Mouse (Mus musculus) liver, embryonic 14.5 days (tissue): ENCODE results near the gene Gm21953. TPM values are rescaled to one million over a fixed set of nuclear protein-coding genes. Genes with fewer than 3 reads are reported as not detected.
"Not testable (repeated sequence)": the region's sequence is repeated elsewhere in the genome, so short reads cannot be mapped to it uniquely, and the experiment has no call there.

ENCODE experiments used
- ATAC-seq: fragments of 200-750 bp; cut with Nextera tagmentation; 2 replicates; pipeline ENCODE4 v1.8.0; 2017; ENCODE audit warnings: moderate number of reproducible peaks, mild to moderate bottlenecking, moderate library complexity; ENCODE audit not compliant: insufficient read depth
- DNase-seq, 3 experiments: peaks; one replicate each; pipeline ENCODE4 v3.0.0-alpha.2; 2012 to 2013; ENCODE audit warnings: low read depth in 3 of 3, low spot score in 3 of 3
- H3K27ac ChIP-seq: fragments of 300-500 bp; sonication (generic); 2 replicates; pipeline ENCODE4 v1.5.1; 2014; ENCODE audit warnings: moderate library complexity, mild to moderate bottlenecking, control low read depth, inconsistent platforms
- H3K27me3 ChIP-seq: fragments of 300-500 bp; sonication (generic); 2 replicates; pipeline ENCODE4 v1.6.1; 2014; ENCODE audit warnings: mild to moderate bottlenecking, low read length, moderate library complexity; ENCODE audit not compliant: control insufficient read depth, insufficient read depth
- H3K36me3 ChIP-seq: fragments of 300-500 bp; sonication (generic); replicated peaks from 2 replicates; pipeline ENCODE4 v1.6.1; 2014; ENCODE audit warnings: low read depth; ENCODE audit not compliant: control insufficient read depth, insufficient read depth
- H3K4me1 ChIP-seq, 2 experiments: fragments of 200-500 bp in 1 of 2; fragments of 300-500 bp in 1 of 2; sonication (generic) in 1 of 2; replicated peaks; 2 replicates each; pipeline ENCODE4 v1.6.1; 2012 to 2014; ENCODE audit warnings: antibody characterized with exemption in 1 of 2, inconsistent platforms in 1 of 2, low read length in 1 of 2; ENCODE audit not compliant: control insufficient read depth in 2 of 2, insufficient read depth in 2 of 2
- H3K4me2 ChIP-seq: fragments of 300-500 bp; sonication (generic); 2 replicates; pipeline ENCODE4 v1.6.1; 2014; ENCODE audit warnings: low read depth, mild to moderate bottlenecking, control low read depth, moderate library complexity
- H3K4me3 ChIP-seq, 2 experiments: fragments of 200-500 bp in 1 of 2; fragments of 300-500 bp in 1 of 2; sonication (generic) in 1 of 2; 2 replicates each; pipeline ENCODE4 v1.5.1; 2012 to 2014; ENCODE audit warnings: low read depth in 2 of 2, low read length in 2 of 2, mild to moderate bottlenecking in 2 of 2, control low read depth in 1 of 2, inconsistent platforms in 1 of 2, moderate library complexity in 1 of 2; ENCODE audit not compliant: insufficient read depth in 1 of 2
- H3K9ac ChIP-seq: fragments of 300-500 bp; sonication (generic); replicated peaks from 2 replicates; pipeline ENCODE4 v1.6.1; 2014; ENCODE audit warnings: mild to moderate bottlenecking, control low read depth, moderate library complexity
- H3K9me3 ChIP-seq: fragments of 300-500 bp; sonication (generic); 2 replicates; pipeline ENCODE4 v1.6.1; 2016; ENCODE audit warnings: low read length, mixed read lengths; ENCODE audit not compliant: control insufficient read depth
- WGBS: fragments of 180-500 bp; shearing (Covaris S2); extraction: QIAGEN DNeasy Blood & Tissue Kit; methylation state at CpG from one replicate; pipeline ENCODE4 v1.1.7; 2014; ENCODE audit not compliant: insufficient replicate concordance; 5-methylcytosine and 5-hydroxymethylcytosine counted together
- polyA plus RNA-seq, 2 experiments: library from polyadenylated mRNA; depleted of rRNA in 1 of 2; stranded (reverse) in 1 of 2; unstranded in 1 of 2; fragments of >200 nt; fragmentation: Nextera tagmentation in 1 of 2; extraction: Ambion mirVana in 1 of 2; gene quantifications; 2 replicates each; pipeline versions ENCODE4 v1.2.1 to v1.2.3; 2012 to 2014

Gm21953 gene
- polyA plus RNA-seq (2012; rRNA removed), result not detected in 2 replicates
- not detected in 2 replicates for polyA plus RNA-seq (2014; fragmentation: Nextera tagmentation; extraction: Ambion mirVana)

DNA sequence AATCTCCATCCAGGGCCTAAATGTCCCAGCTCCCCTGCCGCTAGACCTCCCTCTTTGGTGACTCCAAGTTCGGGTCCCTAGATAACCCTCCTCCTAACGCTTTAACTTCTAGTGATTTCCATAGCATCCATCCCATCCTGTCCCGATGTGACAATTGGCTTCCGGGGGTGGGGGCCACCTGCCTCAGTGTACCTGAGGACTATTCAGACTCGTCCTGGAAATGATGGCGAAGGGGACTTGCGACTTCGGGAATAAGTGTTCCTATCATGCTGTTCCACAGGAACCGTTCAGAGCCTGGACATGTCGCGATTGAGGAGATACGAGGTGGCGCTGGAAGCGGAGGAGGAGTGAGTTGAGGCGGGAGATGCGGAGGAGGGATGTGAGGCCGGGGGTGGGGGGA, at the start of gene Gm21953:
Gm21953 (plus strand) TSS at position 301 of the 400 bp plus-strand sequence.
- H3K27me3 ChIP-seq, H3K9me3 ChIP-seq, H3K27ac ChIP-seq, ATAC-seq, H3K9ac ChIP-seq, H3K4me3 ChIP-seq, DNase-seq, H3K4me1 ChIP-seq, H3K36me3 ChIP-seq, H3K4me2 ChIP-seq: not testable (repeated sequence)
- WGBS, result no CpG with 5 or more reads among the region's 18 CpGs

DNA sequence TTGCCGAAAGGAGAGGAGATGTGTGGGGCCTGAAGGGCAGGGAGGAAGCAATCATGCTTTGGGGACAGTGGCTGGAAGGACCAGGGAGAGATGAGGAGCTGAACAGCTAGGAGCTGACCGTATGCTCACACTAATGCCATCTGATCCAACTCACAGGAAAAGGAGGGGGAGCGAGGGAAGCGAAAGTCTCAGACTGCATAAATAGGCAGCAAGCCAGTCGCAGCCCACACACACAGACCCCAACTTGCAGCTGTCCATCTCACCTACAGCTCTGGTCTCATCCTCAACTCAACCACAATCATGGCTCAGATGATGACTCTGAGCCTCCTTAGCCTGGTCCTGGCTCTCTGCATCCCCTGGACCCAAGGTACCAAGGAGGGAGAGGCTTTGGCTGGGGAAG, 38.6 kb upstream of the Gm21953 start, which contains the start of gene Ccl21b:
Ccl21b (plus strand) TSS at position 301 of the 400 bp plus-strand sequence.
- DNase-seq, H3K36me3 ChIP-seq, H3K9ac ChIP-seq, H3K9me3 ChIP-seq, H3K4me2 ChIP-seq, ATAC-seq, H3K4me3 ChIP-seq, H3K27ac ChIP-seq, H3K27me3 ChIP-seq, H3K4me1 ChIP-seq: not testable (repeated sequence)
- WGBS, result no CpG with 5 or more reads among the region's 5 CpGs

DNA sequence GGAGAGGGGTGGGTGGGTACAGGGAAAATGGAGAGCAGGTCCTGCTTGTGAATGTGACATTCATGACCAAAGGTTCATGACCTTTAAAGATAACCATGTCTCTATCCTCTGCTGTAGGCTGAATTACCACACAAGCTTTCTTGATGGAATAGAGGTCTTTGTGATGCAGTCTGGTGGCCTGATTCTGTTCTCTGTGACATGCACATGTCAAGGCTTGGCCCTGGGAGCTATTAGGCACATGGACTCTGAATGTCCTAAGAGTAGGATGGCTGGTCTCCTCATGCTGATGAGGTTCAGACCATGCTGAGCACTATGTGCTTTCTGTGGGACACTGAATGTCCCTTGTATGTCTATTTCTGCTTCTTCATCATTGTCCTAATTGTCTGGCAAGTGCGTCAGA, 24.0 kb downstream of the Gm21953 start, which contains the start of gene Fam205a3:
Fam205a3 (plus strand) TSS at position 301 of the 400 bp plus-strand sequence.
- H3K4me2 ChIP-seq, H3K4me3 ChIP-seq, H3K4me1 ChIP-seq, H3K36me3 ChIP-seq, DNase-seq, H3K9me3 ChIP-seq, H3K27ac ChIP-seq, H3K27me3 ChIP-seq, H3K9ac ChIP-seq, ATAC-seq: not testable (repeated sequence)
- WGBS, result no CpG with 5 or more reads among the region's 1 CpGs

Other genes starting within 250 kb of the Gm21953 start
- gene Gm3893, start 203.1 kb upstream of the Gm21953 start, polyA plus RNA-seq (2012; rRNA removed), result not detected in 2 replicates
- not detected in 2 replicates for gene Gm3893, start 203.1 kb upstream of the Gm21953 start, polyA plus RNA-seq (2014; fragmentation: Nextera tagmentation; extraction: Ambion mirVana)
- gene Gm13304, start 179.4 kb upstream of the Gm21953 start, polyA plus RNA-seq (2012; rRNA removed), result not detected in 2 replicates
- gene Gm13304, start 179.4 kb upstream of the Gm21953 start, polyA plus RNA-seq (2014; fragmentation: Nextera tagmentation; extraction: Ambion mirVana), result 0.14 TPM in 1 of 2 replicates, not detected in the other
- gene Gm13306, start 140.8 kb upstream of the Gm21953 start, polyA plus RNA-seq (2012; rRNA removed), result not detected in 2 replicates
- not detected in 2 replicates for gene Gm13306, start 140.8 kb upstream of the Gm21953 start, polyA plus RNA-seq (2014; fragmentation: Nextera tagmentation; extraction: Ambion mirVana)
- gene Gm13305, start 125.7 kb upstream of the Gm21953 start, polyA plus RNA-seq (2012; rRNA removed), result 0.15 TPM in 1 of 2 replicates, not detected in the other
- 0.45 TPM in 1 of 2 replicates, not detected in the other for gene Gm13305, start 125.7 kb upstream of the Gm21953 start, polyA plus RNA-seq (2014; fragmentation: Nextera tagmentation; extraction: Ambion mirVana)
- not detected in 2 replicates for gene Gm10600, start 53.6 kb upstream of the Gm21953 start, polyA plus RNA-seq (2012; rRNA removed)
- gene Gm10600, start 53.6 kb upstream of the Gm21953 start, polyA plus RNA-seq (2014; fragmentation: Nextera tagmentation; extraction: Ambion mirVana), result not detected in 2 replicates
- gene Ccl21b, start 38.5 kb upstream of the Gm21953 start, polyA plus RNA-seq (2012; rRNA removed), result not detected in 2 replicates
- not detected in 2 replicates for gene Ccl21b, start 38.5 kb upstream of the Gm21953 start, polyA plus RNA-seq (2014; fragmentation: Nextera tagmentation; extraction: Ambion mirVana)
- 0.02 TPM in 1 of 2 replicates, not detected in the other for gene Fam205a3, start 24.1 kb downstream of the Gm21953 start, polyA plus RNA-seq (2012; rRNA removed)
- gene Fam205a3, start 24.1 kb downstream of the Gm21953 start, polyA plus RNA-seq (2014; fragmentation: Nextera tagmentation; extraction: Ambion mirVana), result not detected in 2 replicates
- not detected in 2 replicates for gene Gm21586, start 145.1 kb downstream of the Gm21953 start, polyA plus RNA-seq (2012; rRNA removed)
- gene Gm21586, start 145.1 kb downstream of the Gm21953 start, polyA plus RNA-seq (2014; fragmentation: Nextera tagmentation; extraction: Ambion mirVana), result not detected in 2 replicates
- 0.02 and 0.03 TPM in 2 replicates for gene Gm2163, start 172.5 kb downstream of the Gm21953 start, polyA plus RNA-seq (2012; rRNA removed)
- gene Gm2163, start 172.5 kb downstream of the Gm21953 start, polyA plus RNA-seq (2014; fragmentation: Nextera tagmentation; extraction: Ambion mirVana), result not detected in 2 replicates
- gene Fam205a2, start 233.9 kb downstream of the Gm21953 start, polyA plus RNA-seq (2012; rRNA removed), result 0.02 TPM in 1 of 2 replicates, not detected in the other
- gene Fam205a2, start 233.9 kb downstream of the Gm21953 start, polyA plus RNA-seq (2014; fragmentation: Nextera tagmentation; extraction: Ambion mirVana), result not detected in 2 replicates